Mouse (Mus musculus) hindbrain, postnatal 0 days (tissue): Measurements from ENCODE around the gene Gm438. TPM values are rescaled to one million over a fixed set of nuclear protein-coding genes. Genes with fewer than 3 reads are reported as not detected.

Experiments
- ATAC-seq: fragments of 200-750 bp; cut with Nextera tagmentation; 2 replicates; pipeline ENCODE4 v1.8.0; 2017; ENCODE audit warnings: mild to moderate bottlenecking, moderate TSS enrichment, moderate library complexity
- DNase-seq: peaks from one replicate; pipeline ENCODE4 v3.0.0-alpha.2; 2015; ENCODE audit warnings: low spot score
- H3K27ac ChIP-seq: fragments of 300-500 bp; sonication (generic); 2 replicates; pipeline ENCODE4 v1.5.1; 2014; ENCODE audit warnings: mild to moderate bottlenecking
- H3K27me3 ChIP-seq: fragments of 300-500 bp; sonication (generic); 2 replicates; pipeline ENCODE4 v1.6.1; 2014; ENCODE audit warnings: low read length, mixed read lengths; ENCODE audit not compliant: insufficient read depth
- H3K36me3 ChIP-seq: fragments of 300-500 bp; sonication (generic); 2 replicates; pipeline ENCODE4 v1.6.1; 2014; ENCODE audit warnings: low read length, mixed read lengths; ENCODE audit not compliant: insufficient read depth
- H3K4me1 ChIP-seq: fragments of 300-500 bp; sonication (generic); 2 replicates; pipeline ENCODE4 v1.6.1; 2014; ENCODE audit warnings: antibody characterized with exemption, low read length, mixed read lengths; ENCODE audit not compliant: insufficient read depth
- H3K4me2 ChIP-seq: fragments of 300-500 bp; sonication (generic); 2 replicates; pipeline ENCODE4 v1.6.1; 2014; ENCODE audit warnings: low read depth, mild to moderate bottlenecking, low read length, moderate library complexity, mixed read lengths
- H3K4me3 ChIP-seq: fragments of 300-500 bp; sonication (generic); 2 replicates; pipeline ENCODE4 v1.5.1; 2014; ENCODE audit warnings: low read length
- H3K9ac ChIP-seq: fragments of 300-500 bp; sonication (generic); replicated peaks from 2 replicates; pipeline ENCODE4 v1.6.1; 2014; ENCODE audit warnings: mild to moderate bottlenecking, low read length, moderate library complexity, mixed read lengths
- H3K9me3 ChIP-seq: fragments of 300-500 bp; sonication (generic); 2 replicates; pipeline ENCODE4 v1.6.1; 2016; ENCODE audit warnings: low read length, mixed read lengths
- CTCF ChIP-seq: IDR thresholded peaks from 2 replicates; pipeline ENCODE4 v1.5.1; 2016; ENCODE audit warnings: antibody characterized with exemption, control low read depth, low read depth
- WGBS: fragments of 180-500 bp; shearing (Covaris S2); extraction: QIAGEN DNeasy Blood & Tissue Kit; methylation state at CpG from one replicate; pipeline ENCODE4 v1.1.7; 2014; 5-methylcytosine and 5-hydroxymethylcytosine counted together
- polyA plus RNA-seq: library from polyadenylated mRNA; unstranded; fragments of >200 nt; fragmentation: Nextera tagmentation; extraction: Ambion mirVana; gene quantifications from 2 replicates; pipeline ENCODE4 v1.2.1, GENCODE M21; 2015
- total RNA-seq: library from RNA; depleted of rRNA; stranded (reverse); fragments of >200 nt; gene quantifications from 2 replicates; pipeline ENCODE4 v1.2.3, GENCODE M21; 2014; rRNA removed

Gm438 gene
- total and polyA plus RNA-seq, 2 experiments from 2014 or later, result not detected

- DNase-seq (peak; percentile 77), ATAC-seq (0 out of 2 replicates have a peak, but pooled peaks have one; percentile 59)
- 34% methylated on average over 2 of the region's 2 CpGs for WGBS
- Histone ChIP-seq H3K36me3 (no peaks in the 10 kb centered on the region), H3K27me3 (no peaks in the 10 kb centered on the region), H3K9me3 (no peaks in the 10 kb centered on the region), H3K4me3 (no peak overlapping the region), H3K4me1 (no peaks in the 10 kb centered on the region), H3K9ac (no peak overlapping the region), H3K27ac (no peak overlapping the region), H3K4me2 (no peak overlapping the region)
- peak; percentile 72 for TF ChIP-seq CTCF
Observed at GRCm38 (mm10) chr4:144765722-144766121, 20.7 kb downstream of the Gm438 start.

- H3K4me2 ChIP-seq, result no peak overlapping the region
- no peak for ATAC-seq
- TF ChIP-seq CTCF, result no peak
- no peak overlapping the region for H3K4me3 ChIP-seq
- peak; percentile 1 for DNase-seq
- no peak overlapping the region for H3K9ac ChIP-seq
- H3K27me3 ChIP-seq, result no peaks in the 10 kb centered on the region
- no peaks in the 10 kb centered on the region for H3K9me3 ChIP-seq
- H3K27ac ChIP-seq, result no peak overlapping the region
- 42% methylated on average over 1 of the region's 1 CpGs for WGBS
- H3K36me3 ChIP-seq, result no peaks in the 10 kb centered on the region
- H3K4me1 ChIP-seq, result no peaks in the 10 kb centered on the region
Observed at GRCm38 (mm10) chr4:144749139-144749538, 37.2 kb downstream of the Gm438 start.

Other genes starting within 250 kb of the Gm438 start
- not detected in 2 replicates for gene Gm13124, start 221.4 kb downstream of the Gm438 start, total RNA-seq
- not detected in 2 replicates for gene Gm13124, start 221.4 kb downstream of the Gm438 start, polyA plus RNA-seq
- gene Aadacl4, start 172.9 kb downstream of the Gm438 start, total RNA-seq, result not detected in 2 replicates
- gene Aadacl4, start 172.9 kb downstream of the Gm438 start, polyA plus RNA-seq, result not detected in 2 replicates
- gene Gm436, start 100.2 kb downstream of the Gm438 start, total RNA-seq, result not detected in 2 replicates
- gene Gm436, start 100.2 kb downstream of the Gm438 start, polyA plus RNA-seq, result not detected in 2 replicates
- gene Gm13178, start 65.2 kb downstream of the Gm438 start, total RNA-seq, result not detected in 2 replicates
- not detected in 2 replicates for gene Gm13178, start 65.2 kb downstream of the Gm438 start, polyA plus RNA-seq
- gene Dhrs3, start 106.2 kb upstream of the Gm438 start, total RNA-seq, result 35.5 and 40.1 TPM in 2 replicates
- gene Dhrs3, start 106.2 kb upstream of the Gm438 start, polyA plus RNA-seq, result 51.8 and 59.8 TPM in 2 replicates